ENCODE assay signal across 16 mouse cellular contexts in genomic region chr1:138568434-138569232, GRCm38 (mm10). TPM values are rescaled to one million over a fixed set of nuclear protein-coding genes. Genes with fewer than 3 reads are reported as not detected.
A peak's percentile ranks its signal among the peaks of the same experiment; 100 is the strongest.
DNase-seq lines count a peak whose midpoint lies in the region; ATAC-seq lines count a peak whose summit lies in the region.
"Had no signal": no experiment of that assay in that cellular context is flagged by ENCODE, and none has a peak within 500 bp of the region (broad histone marks: within the 10 kb centered on the region; RNA-seq: fewer than 3 reads in every experiment).

No protein-coding gene starts in this region.

- no peak overlapping the region for H3K9ac ChIP-seq in heart, embryonic 11.5 days (ENCODE audit: low read depth, low read length)
- H3K9ac ChIP-seq in kidney, embryonic 15.5 days: no peak overlapping the region
- H3K9ac ChIP-seq: embryonic facial prominence, embryonic 15.5 days; liver, embryonic 12.5 days; lung, embryonic 14.5 days; midbrain, embryonic 13.5 days had no signal

- H3K4me3 ChIP-seq in heart, embryonic 11.5 days (ENCODE audit: low read depth, low read length): no peak overlapping the region
- no peak overlapping the region for H3K4me3 ChIP-seq in kidney, embryonic 15.5 days (replicated peaks)
- H3K4me3 ChIP-seq: embryonic facial prominence, embryonic 15.5 days; liver, embryonic 12.5 days; midbrain, embryonic 13.5 days had no signal

- no peak for ATAC-seq in heart, embryonic 11.5 days (replicated peaks; ENCODE audit: insufficient number of reproducible peaks, low FRiP score, low TSS enrichment)
- ATAC-seq in kidney, embryonic 15.5 days (replicated peaks; ENCODE audit: low FRiP score): no peak
- no peak for ATAC-seq in frontal cortex, adult (ENCODE audit: low TSS enrichment)
- ATAC-seq in megakaryocyte progenitor cell, adult 5-6 weeks (replicated peaks; ENCODE audit: poor library complexity): no peak
- ATAC-seq: liver, embryonic 12.5 days; midbrain, embryonic 13.5 days had no signal

- 82% methylated on average over 6 of the region's 6 CpGs for WGBS in heart, embryonic 11.5 days (ENCODE audit: insufficient replicate concordance)
- WGBS in kidney, embryonic 15.5 days: 85% methylated on average over 6 of the region's 6 CpGs

- H3K4me2 ChIP-seq in heart, embryonic 11.5 days: no peak overlapping the region
- H3K4me2 ChIP-seq in kidney, embryonic 15.5 days: no peak overlapping the region
- H3K4me2 ChIP-seq: embryonic facial prominence, embryonic 15.5 days; liver, embryonic 12.5 days; lung, embryonic 14.5 days; midbrain, embryonic 13.5 days had no signal

- no peaks in the 10 kb centered on the region for H3K27me3 ChIP-seq in heart, embryonic 11.5 days (ENCODE audit: control insufficient read depth, insufficient read depth, low read length)
- H3K27me3 ChIP-seq in kidney, embryonic 15.5 days: no peaks in the 10 kb centered on the region
- H3K27me3 ChIP-seq: embryonic facial prominence, embryonic 15.5 days; liver, embryonic 12.5 days; midbrain, embryonic 13.5 days had no signal

- H3K27ac ChIP-seq in heart, embryonic 11.5 days (ENCODE audit: low read depth, low read length): no peak overlapping the region
- H3K27ac ChIP-seq in kidney, embryonic 15.5 days: no peak overlapping the region
- H3K27ac ChIP-seq: embryonic facial prominence, embryonic 15.5 days; kidney, postnatal 0 days; liver, embryonic 12.5 days; midbrain, embryonic 13.5 days had no signal

- DNase-seq in heart, adult 11 months: peak; percentile 96
- DNase-seq in kidney, postnatal 14 days: peak; percentile 21
- peak; percentile 31 for DNase-seq in NIH3T3 (ENCODE audit: low read depth)
- peak; percentile 57 for DNase-seq in brain, adult 2 months (ENCODE audit: low read depth, low spot score)
- DNase-seq: adrenal gland, postnatal 36 days; embryo, embryonic 11 days; lung, embryonic 14.5 days; thymus, postnatal 4 days had no signal

- H3K9me3 ChIP-seq in heart, embryonic 11.5 days (replicated peaks; ENCODE audit: control insufficient read depth, low read length): no peaks in the 10 kb centered on the region
- H3K9me3 ChIP-seq in kidney, embryonic 15.5 days (replicated peaks): no peaks in the 10 kb centered on the region
- H3K9me3 ChIP-seq: embryonic facial prominence, embryonic 15.5 days; liver, embryonic 12.5 days; midbrain, embryonic 13.5 days had no signal

- no peaks in the 10 kb centered on the region for H3K36me3 ChIP-seq in heart, embryonic 11.5 days (ENCODE audit: control insufficient read depth, insufficient read depth, low read length)
- H3K36me3 ChIP-seq in kidney, embryonic 15.5 days: no peaks in the 10 kb centered on the region
- H3K36me3 ChIP-seq: embryonic facial prominence, embryonic 15.5 days; liver, embryonic 12.5 days; midbrain, embryonic 13.5 days had no signal

- peaks cover 21% of the 10 kb centered on the region for H3K4me1 ChIP-seq in heart, embryonic 11.5 days (ENCODE audit: control insufficient read depth, insufficient read depth, low read length)
- H3K4me1 ChIP-seq in kidney, embryonic 15.5 days: peaks cover 5% of the 10 kb centered on the region; the same call in 1 of the 2 replicates
- H3K4me1 ChIP-seq: embryonic facial prominence, embryonic 15.5 days had no signal

RNA-seq across cellular contexts. Expression of gene Nek7, which starts 51.3 kb away (rescaled TPM):
- polyA plus RNA-seq in heart, embryonic 11.5 days (2014; fragmentation: Nextera tagmentation; extraction: Ambion mirVana): 47.1 TPM in 2 replicates
- polyA plus RNA-seq in kidney, embryonic 15.5 days (2015; fragmentation: Nextera tagmentation; extraction: Ambion mirVana): 42.7 and 42.8 TPM in 2 replicates
- 30.2 and 34.6 TPM in 2 replicates for total RNA-seq in megakaryocyte progenitor cell, adult 5-6 weeks (2015)
- total RNA-seq in megakaryocyte progenitor cell, adult 5-6 weeks (2017): 25.8 and 26.6 TPM in 2 replicates

Comparison
In these comparisons a context has a peak if more than half of its experiments do, and no peak if none do; other contexts are left out.
1. DNase-seq: peak in every context shown above with its lines; median percentile 96 in heart, adult 11 months; 57 in brain, adult 2 months; 31 in NIH3T3; 21 in kidney, postnatal 14 days.